Mouse (Mus musculus) cerebellum, adult 2 months (tissue): ENCODE results near the gene Pcnx.

Source experiments
- CTCF ChIP-seq: fragments of 200-500 bp; IDR thresholded peaks from 2 replicates; pipeline ENCODE4 v1.5.1; 2011; ENCODE audit warnings: low read depth, mild to moderate bottlenecking, control low read depth, low read length, moderate library complexity, borderline replicate concordance; ENCODE audit not compliant: insufficient read depth
- POLR2A ChIP-seq: fragments of 200-500 bp; IDR thresholded peaks from 2 replicates; pipeline ENCODE4 v1.6.1; 2011; ENCODE audit warnings: low read length, control low read depth, borderline replicate concordance; ENCODE audit not compliant: insufficient read depth

DNA sequence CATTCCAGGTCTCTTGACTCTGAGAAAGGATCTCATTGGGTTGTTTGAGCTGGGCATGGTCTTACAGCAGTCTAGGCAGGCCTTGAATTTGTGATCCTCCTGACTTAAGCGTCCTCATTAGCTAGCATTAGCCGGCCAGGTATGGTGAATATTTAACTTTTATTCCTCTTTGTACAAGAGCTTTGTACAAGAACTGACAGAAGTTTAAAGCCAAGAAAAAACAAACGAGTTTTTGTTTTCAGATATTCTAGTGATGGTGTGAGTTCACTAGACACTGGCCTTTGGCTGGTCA is 24.2 kb downstream of the Pcnx start:
- TF ChIP-seq POLR2A (no peak), CTCF (no peak)
